Mouse (Mus musculus): Measurements from ENCODE around the gene Dab1. TPM values are rescaled to one million over a fixed set of nuclear protein-coding genes. Genes with fewer than 3 reads are reported as not detected.

The Dab1 gene
- polyA plus RNA-seq, 1 experiment, result not detected

- H3K4me1 ChIP-seq (ENCODE audit: control insufficient read depth, insufficient read depth, low read length), result no peaks in the 10 kb centered on the region
- no peak for TF ChIP-seq CTCF (IDR thresholded peaks at IDR 0.05; ENCODE audit: borderline replicate concordance, insufficient read depth, low read length)
- TF ChIP-seq POLR2A (IDR thresholded peaks at IDR 0.05; ENCODE audit: low read depth, low read length), result no peak
Measured at GRCm38 (mm10) chr4:104399106-104399730, 780.1 kb downstream of the Dab1 start.

GRCm38 (mm10) chr4:104404099-104404498 is 784.9 kb downstream of the Dab1 start:
- H3K4me1 ChIP-seq (ENCODE audit: control insufficient read depth, insufficient read depth, low read length), result no peaks in the 10 kb centered on the region
- H3K4me3 ChIP-seq (ENCODE audit: insufficient read depth, low read length), result no peak overlapping the region
- no peak for TF ChIP-seq POLR2A (IDR thresholded peaks at IDR 0.05; ENCODE audit: low read depth, low read length)
- TF ChIP-seq CTCF (IDR thresholded peaks at IDR 0.05; ENCODE audit: borderline replicate concordance, insufficient read depth, low read length), result no peak
- no peak overlapping the region for H3K27ac ChIP-seq (ENCODE audit: insufficient read depth, low read length)

More at GRCm38 (mm10) chr4:104399106-104399730, 780.1 kb downstream of the Dab1 start:
- Histone ChIP-seq H3K27ac (ENCODE audit: insufficient read depth, low read length) (no peak overlapping the region), H3K4me3 (ENCODE audit: insufficient read depth, low read length) (no peak overlapping the region)

- TF ChIP-seq POLR2A (IDR thresholded peaks at IDR 0.05; ENCODE audit: low read depth, low read length) (no peak), CTCF (IDR thresholded peaks at IDR 0.05; ENCODE audit: borderline replicate concordance, insufficient read depth, low read length) (no peak)
- Histone ChIP-seq H3K27ac (ENCODE audit: insufficient read depth, low read length) (no peak overlapping the region), H3K4me1 (ENCODE audit: control insufficient read depth, insufficient read depth, low read length) (no peaks in the 10 kb centered on the region), H3K4me3 (ENCODE audit: insufficient read depth, low read length) (no peak overlapping the region)
Measured at GRCm38 (mm10) chr4:104410922-104411321, 791.8 kb downstream of the Dab1 start.

- H3K27ac ChIP-seq (ENCODE audit: insufficient read depth, low read length), result no peak overlapping the region
- TF ChIP-seq CTCF (IDR thresholded peaks at IDR 0.05; ENCODE audit: borderline replicate concordance, insufficient read depth, low read length) (no peak), POLR2A (IDR thresholded peaks at IDR 0.05; ENCODE audit: low read depth, low read length) (no peak)
- H3K4me1 ChIP-seq (ENCODE audit: control insufficient read depth, insufficient read depth, low read length), result no peaks in the 10 kb centered on the region
- H3K4me3 ChIP-seq (ENCODE audit: insufficient read depth, low read length), result no peak overlapping the region
Measured at GRCm38 (mm10) chr4:104415482-104415881, 796.3 kb downstream of the Dab1 start.

GRCm38 (mm10) chr4:104418354-104418753 is 799.2 kb downstream of the Dab1 start:
- no peak overlapping the region for H3K27ac ChIP-seq (ENCODE audit: insufficient read depth, low read length)
- TF ChIP-seq CTCF (IDR thresholded peaks at IDR 0.05; ENCODE audit: borderline replicate concordance, insufficient read depth, low read length) (no peak), POLR2A (IDR thresholded peaks at IDR 0.05; ENCODE audit: low read depth, low read length) (no peak)
- no peaks in the 10 kb centered on the region for H3K4me1 ChIP-seq (ENCODE audit: control insufficient read depth, insufficient read depth, low read length)
- H3K4me3 ChIP-seq (ENCODE audit: insufficient read depth, low read length), result no peak overlapping the region

GRCm38 (mm10) chr4:104420983-104421680 is 802.0 kb downstream of the Dab1 start:
- Histone ChIP-seq H3K4me3 (ENCODE audit: insufficient read depth, low read length) (no peak overlapping the region), H3K27ac (ENCODE audit: insufficient read depth, low read length) (no peak overlapping the region), H3K4me1 (ENCODE audit: control insufficient read depth, insufficient read depth, low read length) (no peaks in the 10 kb centered on the region)
- no peak for TF ChIP-seq POLR2A (IDR thresholded peaks at IDR 0.05; ENCODE audit: low read depth, low read length)
- TF ChIP-seq CTCF (IDR thresholded peaks at IDR 0.05; ENCODE audit: borderline replicate concordance, insufficient read depth, low read length), result no peak

GRCm38 (mm10) chr4:104429127-104429526 is 810.0 kb downstream of the Dab1 start:
- Histone ChIP-seq H3K27ac (ENCODE audit: insufficient read depth, low read length) (no peak overlapping the region), H3K4me3 (ENCODE audit: insufficient read depth, low read length) (no peak overlapping the region), H3K4me1 (ENCODE audit: control insufficient read depth, insufficient read depth, low read length) (no peaks in the 10 kb centered on the region)
- TF ChIP-seq CTCF (IDR thresholded peaks at IDR 0.05; ENCODE audit: borderline replicate concordance, insufficient read depth, low read length) (no peak), POLR2A (IDR thresholded peaks at IDR 0.05; ENCODE audit: low read depth, low read length) (no peak)

- Histone ChIP-seq H3K4me3 (ENCODE audit: insufficient read depth, low read length) (no peak overlapping the region), H3K27ac (ENCODE audit: insufficient read depth, low read length) (no peak overlapping the region), H3K4me1 (ENCODE audit: control insufficient read depth, insufficient read depth, low read length) (no peaks in the 10 kb centered on the region)
- TF ChIP-seq CTCF (IDR thresholded peaks at IDR 0.05; ENCODE audit: borderline replicate concordance, insufficient read depth, low read length) (no peak), POLR2A (IDR thresholded peaks at IDR 0.05; ENCODE audit: low read depth, low read length) (no peak)
Measured at GRCm38 (mm10) chr4:104431231-104431855, 812.2 kb downstream of the Dab1 start.

GRCm38 (mm10) chr4:104432150-104432549 is 813.0 kb downstream of the Dab1 start:
- TF ChIP-seq CTCF (IDR thresholded peaks at IDR 0.05; ENCODE audit: borderline replicate concordance, insufficient read depth, low read length), result no peak
- TF ChIP-seq POLR2A (IDR thresholded peaks at IDR 0.05; ENCODE audit: low read depth, low read length), result no peak
- Histone ChIP-seq H3K27ac (ENCODE audit: insufficient read depth, low read length) (no peak overlapping the region), H3K4me3 (ENCODE audit: insufficient read depth, low read length) (no peak overlapping the region), H3K4me1 (ENCODE audit: control insufficient read depth, insufficient read depth, low read length) (no peaks in the 10 kb centered on the region)

- Histone ChIP-seq H3K4me3 (ENCODE audit: insufficient read depth, low read length) (no peak overlapping the region), H3K27ac (ENCODE audit: insufficient read depth, low read length) (no peak overlapping the region)
- TF ChIP-seq POLR2A (IDR thresholded peaks at IDR 0.05; ENCODE audit: low read depth, low read length) (no peak), CTCF (IDR thresholded peaks at IDR 0.05; ENCODE audit: borderline replicate concordance, insufficient read depth, low read length) (no peak)
Measured at GRCm38 (mm10) chr4:104435736-104436135, 816.6 kb downstream of the Dab1 start.

More at GRCm38 (mm10) chr4:104435736-104436135, 816.6 kb downstream of the Dab1 start:
- H3K4me1 ChIP-seq (ENCODE audit: control insufficient read depth, insufficient read depth, low read length), result no peaks in the 10 kb centered on the region

Data from embryonic fibroblast, embryonic 13.5 days (primary cell).